Mouse (Mus musculus) NIH3T3 (cell line): Measurements from ENCODE around the gene Gm21789.
"Not testable (repeated sequence)": the region's sequence is repeated elsewhere in the genome, so short reads cannot be mapped to it uniquely, and the experiment has no call there.

Experiments used
- DNase-seq: peaks from one replicate; pipeline ENCODE4 v3.0.0-alpha.2; 2012; ENCODE audit warnings: low read depth

Gm21789 gene

DNA sequence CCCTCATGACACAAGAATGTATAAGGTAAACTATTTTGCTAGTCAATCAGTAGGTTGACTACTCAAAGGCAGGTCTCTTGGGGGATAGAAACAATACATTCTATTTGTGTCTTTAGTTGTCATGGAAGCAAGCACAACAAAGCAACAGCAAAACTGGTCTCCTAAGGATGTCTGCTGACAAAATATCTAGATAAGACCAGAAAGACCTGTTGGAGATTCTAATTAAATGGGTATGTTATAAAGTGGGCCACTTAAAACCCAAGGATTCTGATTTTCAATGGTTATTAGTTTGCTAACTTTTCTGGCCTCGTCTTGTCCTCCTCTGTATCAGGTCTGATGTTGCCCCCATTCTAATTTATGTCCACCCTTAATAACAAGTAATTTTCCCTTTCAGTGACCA lies at the start of gene Gm21789:
Gene Gm21789, plus strand, starts transcription at position 301 of the 400 bp plus-strand sequence.
- not testable (repeated sequence) for DNase-seq

DNA sequence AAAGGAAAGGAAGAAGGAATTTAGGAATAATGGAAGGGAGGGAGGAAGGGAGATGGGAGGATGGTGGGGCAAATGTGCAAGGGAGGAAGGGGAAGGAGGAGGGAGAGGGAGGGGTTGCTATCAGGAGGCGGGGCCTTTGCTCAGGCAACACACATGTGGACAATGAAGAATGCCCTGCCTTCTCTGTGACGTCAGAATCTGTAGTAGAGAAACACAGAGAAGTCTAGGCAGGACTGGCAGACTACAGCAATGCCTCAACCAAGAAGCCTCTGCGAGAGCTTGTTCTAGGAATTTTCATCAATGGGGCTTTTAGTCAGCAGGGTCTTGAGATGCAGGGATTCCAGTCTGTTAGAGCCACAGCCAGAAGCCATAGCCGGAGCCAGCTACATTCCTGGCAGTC lies 47.2 kb upstream of the Gm21789 start, which contains the start of gene Btbd35f30:
Gene Btbd35f30, plus strand, starts transcription at position 301 of the 400 bp plus-strand sequence.
- DNase-seq, result not testable (repeated sequence)

DNA sequence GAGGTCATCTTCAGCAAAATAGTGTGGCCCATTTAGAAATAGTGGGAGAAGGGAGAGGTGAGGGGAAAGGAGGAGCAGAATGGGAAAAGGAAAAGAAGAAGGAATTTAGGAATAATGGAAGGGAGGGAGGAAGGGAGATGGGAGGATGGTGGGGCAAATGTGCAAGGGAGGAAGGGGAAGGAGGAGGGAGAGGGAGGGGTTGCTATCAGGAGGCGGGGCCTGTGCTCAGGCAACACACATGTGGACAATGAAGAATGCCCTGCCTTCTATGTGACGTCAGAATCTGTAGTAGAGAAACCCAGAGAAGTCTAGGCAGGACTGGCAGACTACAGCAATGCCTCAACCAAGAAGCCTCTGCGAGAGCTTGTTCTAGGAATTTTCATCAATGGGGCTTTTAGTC lies 32.0 kb downstream of the Gm21789 start, which contains the start of gene Btbd35f5:
Gene Btbd35f5, plus strand, starts transcription at position 301 of the 400 bp plus-strand sequence.
- DNase-seq, result not testable (repeated sequence)
